Mouse (Mus musculus) kidney, postnatal 36 days (tissue): Measurements from ENCODE around the gene Ccer2.
A peak's percentile ranks its signal among the peaks of the same experiment; 100 is the strongest.

Experiments used
- DNase-seq, 2 experiments: peaks; one replicate each; pipeline ENCODE4 v3.0.0; 2021 to 2022; ENCODE audit warnings: mixed read lengths in 2 of 2

Gene Ccer2

DNA sequence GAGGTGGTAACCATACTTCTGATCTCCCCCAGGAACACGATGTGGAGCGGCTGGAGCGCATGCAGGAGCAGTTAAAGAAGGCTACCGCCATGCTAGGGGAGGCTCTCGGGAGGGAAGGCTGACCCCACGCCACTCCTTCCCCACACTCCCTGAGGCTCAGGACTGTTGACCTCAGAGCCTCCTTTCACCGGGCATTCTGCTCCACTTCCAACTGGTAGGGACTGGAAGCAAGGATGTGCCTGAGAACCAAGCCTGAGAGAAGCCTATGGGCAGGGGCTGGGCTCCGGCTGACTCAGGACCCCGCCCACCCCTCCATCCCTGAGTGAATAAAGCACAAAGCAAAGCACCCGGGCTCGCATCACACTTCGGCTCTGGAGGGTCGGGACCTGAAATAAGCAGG, 2.6 kb downstream of the Ccer2 start:
- no peak for DNase-seq

GRCm38 (mm10) chr7:28761907-28762306, 5.9 kb downstream of the Ccer2 start:
- DNase-seq, result peak; percentile 26 to 51

- DNase-seq, result no peak
Measured at GRCm38 (mm10) chr7:28765211-28765610, 9.2 kb downstream of the Ccer2 start.

GRCm38 (mm10) chr7:28766173-28766879, 10.4 kb downstream of the Ccer2 start, which contains the start of gene Sirt2:
Sirt2 (plus strand) TSS chr7:28766735.
- DNase-seq, result peak; percentile 97 to 99

GRCm38 (mm10) chr7:28766910-28767309, 10.9 kb downstream of the Ccer2 start:
- no peak for DNase-seq

DNA sequence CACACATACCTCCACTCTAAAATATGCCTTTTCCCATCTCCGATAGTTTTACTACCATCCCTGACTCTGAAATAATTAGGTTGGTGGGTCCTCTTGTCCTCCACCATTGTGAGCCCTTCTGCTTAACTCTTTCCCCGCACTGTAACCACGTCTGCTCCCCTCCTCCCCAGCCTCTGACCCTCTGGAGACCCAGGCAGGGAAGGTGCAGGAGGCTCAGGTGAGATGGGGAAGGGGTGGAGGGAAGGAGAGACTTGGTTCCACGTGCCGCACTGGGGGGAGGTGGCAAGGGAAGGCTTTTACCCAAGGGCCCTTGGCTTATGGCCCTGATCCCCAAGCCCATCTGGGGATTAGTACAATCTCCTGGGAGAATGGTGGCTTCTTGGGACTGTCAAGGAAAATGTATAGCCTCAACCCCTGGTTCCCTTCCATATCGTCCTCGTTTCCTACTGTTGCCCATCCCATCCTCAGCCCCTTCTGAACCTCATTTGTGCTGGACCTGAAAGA, 11.5 kb downstream of the Ccer2 start, which contains the start of gene Nfkbib:
TSS of gene Nfkbib (minus strand) at position 51 of the 504 bp plus-strand sequence.
- DNase-seq, result no peak

DNA sequence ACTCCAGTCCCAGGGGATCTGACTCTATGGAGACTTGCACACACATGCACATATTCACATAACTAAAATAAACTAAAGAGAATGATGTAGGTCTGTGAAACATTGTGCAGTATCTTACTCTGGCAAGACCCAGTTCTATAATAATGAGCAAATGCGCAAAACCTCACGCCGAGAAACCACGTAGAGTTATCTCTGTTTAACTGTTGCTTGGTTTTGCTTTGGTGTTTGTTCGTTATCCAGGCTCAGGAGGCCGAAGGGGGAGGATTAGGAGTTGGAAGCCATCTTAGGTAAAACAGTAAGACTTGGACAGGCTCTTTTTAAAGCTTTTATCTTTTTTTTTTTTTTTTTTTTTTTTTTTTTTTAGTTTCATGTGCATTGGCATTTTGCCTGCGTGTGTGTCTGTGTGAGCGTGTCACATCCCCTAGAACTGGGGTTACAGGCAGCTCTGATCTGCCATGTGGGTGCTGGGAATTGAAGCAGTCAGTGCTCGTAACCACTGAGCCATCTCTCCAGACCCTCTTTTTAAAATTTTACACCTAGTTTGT, 13.5 kb downstream of the Ccer2 start:
- no peak for DNase-seq

DNA sequence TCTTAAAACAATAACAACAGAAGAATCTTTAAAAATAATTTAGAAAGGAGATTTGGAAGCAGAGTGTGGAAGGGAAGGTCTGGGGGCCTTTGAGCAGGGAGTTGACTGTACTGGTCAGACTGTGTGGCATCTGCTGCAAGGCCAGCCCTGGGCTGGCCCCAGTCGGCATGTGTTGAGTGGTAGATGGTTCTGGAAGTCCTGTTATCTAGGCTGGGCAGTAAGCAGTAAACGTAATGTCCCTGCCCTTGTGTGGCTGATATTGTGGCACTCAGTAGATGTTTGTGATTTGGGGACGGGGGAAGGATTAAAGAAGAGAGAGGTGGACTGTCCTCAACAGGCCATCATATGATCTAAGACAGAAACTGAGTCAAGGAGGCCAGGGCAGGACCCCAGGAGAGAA, 14.3 kb downstream of the Ccer2 start:
- DNase-seq, result no peak

DNA sequence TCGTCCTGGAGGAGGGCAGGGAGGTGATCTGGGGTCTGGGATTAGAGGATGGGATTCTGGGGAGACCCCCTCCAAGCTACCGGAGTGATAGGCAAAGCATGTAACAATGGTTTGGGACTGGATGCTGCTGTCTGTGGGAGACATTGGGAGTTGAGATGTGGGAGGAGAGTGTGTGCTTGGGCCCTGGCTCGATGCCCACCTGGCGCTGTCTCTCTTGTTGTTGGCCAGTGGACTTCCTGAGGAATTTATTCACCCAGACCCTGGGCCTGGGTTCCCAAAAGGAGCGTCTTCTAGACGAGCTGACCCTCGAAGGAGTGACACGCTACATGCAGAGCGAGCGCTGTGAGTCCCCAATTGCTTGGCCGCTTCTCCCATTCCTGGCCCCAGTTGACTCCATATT, 15.9 kb downstream of the Ccer2 start:
- DNase-seq, result peak; percentile 27 to 58

- no peak for DNase-seq
Measured at GRCm38 (mm10) chr7:28773163-28773562, 17.2 kb downstream of the Ccer2 start.

DNA sequence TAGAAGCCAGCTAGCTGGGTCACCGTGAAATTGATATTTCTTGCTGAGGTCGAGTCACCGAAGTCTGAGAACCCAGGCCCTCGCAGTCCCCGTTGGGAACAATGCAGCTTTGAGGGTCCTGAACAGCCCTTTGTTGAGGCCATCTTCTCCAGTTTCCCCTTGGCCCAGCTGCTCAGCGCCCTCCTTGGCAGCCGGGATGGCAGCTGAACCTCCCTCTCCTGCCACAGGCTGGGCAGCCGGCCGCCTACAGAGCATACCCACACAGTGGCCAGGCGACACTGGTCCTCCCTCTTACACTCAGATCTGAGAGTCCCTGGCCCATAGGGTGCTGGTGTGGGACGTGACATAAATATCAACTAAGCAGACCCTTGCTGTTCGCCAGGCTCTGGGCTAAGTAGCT, 18.2 kb downstream of the Ccer2 start:
- no peak for DNase-seq

DNA sequence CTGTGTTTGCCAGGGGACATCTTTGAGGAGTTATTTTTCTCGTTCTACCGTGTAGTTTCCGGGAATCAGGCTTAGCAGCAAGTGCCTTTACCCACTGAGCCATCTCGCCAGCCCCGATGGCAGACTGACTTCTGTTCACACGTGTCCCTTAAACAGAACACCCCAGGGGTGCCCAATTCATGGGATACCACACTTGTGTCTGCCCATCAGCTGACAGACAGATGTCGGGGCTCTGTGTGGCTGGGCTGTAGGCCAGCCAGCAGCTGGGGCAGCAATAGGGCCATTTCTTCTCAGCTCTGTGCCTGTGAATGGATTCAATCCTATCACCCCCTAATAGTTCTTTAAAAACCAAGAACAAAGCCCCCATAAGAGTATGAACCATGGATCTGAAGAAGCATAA, 19.2 kb downstream of the Ccer2 start:
- DNase-seq, result no peak

DNA sequence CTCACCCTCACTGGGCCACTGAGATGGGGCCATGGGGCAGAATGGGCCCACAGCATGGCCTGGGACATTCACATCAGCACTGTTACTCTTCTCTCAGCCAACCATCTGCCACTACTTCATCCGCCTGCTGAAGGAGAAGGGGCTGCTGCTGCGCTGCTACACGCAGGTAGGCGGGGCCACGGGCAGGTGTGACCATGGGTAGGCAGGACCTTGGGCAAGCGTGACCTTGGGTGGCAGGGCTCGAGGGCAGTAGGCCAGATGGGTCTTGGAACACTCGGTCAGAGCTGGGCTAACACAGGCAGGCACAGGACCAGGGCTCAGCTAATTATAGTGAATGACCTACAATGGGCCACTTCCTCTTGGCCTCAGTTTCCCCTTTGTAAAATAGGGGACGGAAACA, 22.9 kb downstream of the Ccer2 start:
- DNase-seq, result no peak

DNA sequence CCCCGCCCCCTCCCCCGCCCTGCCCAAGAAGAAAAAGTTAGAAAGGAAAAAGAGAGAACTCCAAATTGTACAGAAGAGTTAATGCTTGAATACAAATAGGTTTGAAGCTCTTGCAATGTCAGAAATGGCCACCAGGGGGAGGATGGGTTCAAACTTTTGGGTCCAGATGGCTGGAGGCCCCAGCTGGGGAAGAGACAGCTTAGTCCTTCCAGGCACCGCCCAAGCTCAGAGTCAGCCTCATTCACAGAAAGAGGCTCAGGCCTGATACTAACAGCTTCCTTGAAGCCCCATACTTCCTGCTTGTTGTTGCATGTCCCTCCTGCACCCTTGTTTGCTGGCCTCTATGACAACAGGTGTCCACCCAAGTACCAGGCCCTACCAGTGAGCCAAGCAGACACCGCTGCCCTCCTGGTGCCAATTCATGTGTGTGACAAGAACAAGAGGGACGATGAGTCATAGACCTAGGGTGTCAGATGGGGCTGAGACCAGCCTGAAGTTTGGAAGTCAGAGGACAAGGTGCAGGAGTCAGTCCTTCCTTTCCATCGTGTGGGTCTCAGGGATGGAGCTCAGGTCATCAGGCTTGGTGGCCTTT, 24.2 kb downstream of the Ccer2 start:
- peak; percentile 83 to 94 for DNase-seq

- peak in 1 of 2 experiments; percentile 38 for DNase-seq
Measured at GRCm38 (mm10) chr7:28780857-28781256, 24.9 kb downstream of the Ccer2 start.

DNA sequence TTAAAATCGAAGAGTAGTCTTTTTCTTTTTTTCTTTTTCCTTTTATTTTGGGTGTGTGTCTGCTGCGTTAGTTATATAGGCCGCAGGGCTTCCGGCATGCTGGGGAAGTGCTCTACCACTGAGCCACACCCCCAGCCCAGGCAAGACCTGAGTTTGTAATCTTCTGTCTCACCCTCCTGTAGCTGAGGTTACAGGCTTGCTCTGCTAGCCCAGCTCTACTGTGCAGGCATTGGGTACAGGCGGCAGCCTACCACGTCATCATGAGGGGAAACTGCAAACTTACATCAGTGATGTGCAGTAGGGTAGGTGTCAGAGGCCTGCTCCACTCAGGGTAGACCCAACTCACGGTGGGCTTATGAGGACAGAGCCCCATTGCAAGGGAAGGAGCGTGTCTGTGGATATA, 25.3 kb downstream of the Ccer2 start:
- DNase-seq, result no peak

- DNase-seq, result no peak
Measured at GRCm38 (mm10) chr7:28785161-28785560, 29.2 kb downstream of the Ccer2 start.

GRCm38 (mm10) chr7:28787884-28788283, 31.9 kb downstream of the Ccer2 start:
- DNase-seq, result no peak

GRCm38 (mm10) chr7:28788307-28789195, 32.6 kb downstream of the Ccer2 start, which contains the start of gene Rinl:
Rinl (plus strand) TSS chr7:28788969.
- peak in 1 of 2 experiments; percentile 19 for DNase-seq

GRCm38 (mm10) chr7:28789235-28789634, 33.3 kb downstream of the Ccer2 start:
- DNase-seq, result no peak

DNA sequence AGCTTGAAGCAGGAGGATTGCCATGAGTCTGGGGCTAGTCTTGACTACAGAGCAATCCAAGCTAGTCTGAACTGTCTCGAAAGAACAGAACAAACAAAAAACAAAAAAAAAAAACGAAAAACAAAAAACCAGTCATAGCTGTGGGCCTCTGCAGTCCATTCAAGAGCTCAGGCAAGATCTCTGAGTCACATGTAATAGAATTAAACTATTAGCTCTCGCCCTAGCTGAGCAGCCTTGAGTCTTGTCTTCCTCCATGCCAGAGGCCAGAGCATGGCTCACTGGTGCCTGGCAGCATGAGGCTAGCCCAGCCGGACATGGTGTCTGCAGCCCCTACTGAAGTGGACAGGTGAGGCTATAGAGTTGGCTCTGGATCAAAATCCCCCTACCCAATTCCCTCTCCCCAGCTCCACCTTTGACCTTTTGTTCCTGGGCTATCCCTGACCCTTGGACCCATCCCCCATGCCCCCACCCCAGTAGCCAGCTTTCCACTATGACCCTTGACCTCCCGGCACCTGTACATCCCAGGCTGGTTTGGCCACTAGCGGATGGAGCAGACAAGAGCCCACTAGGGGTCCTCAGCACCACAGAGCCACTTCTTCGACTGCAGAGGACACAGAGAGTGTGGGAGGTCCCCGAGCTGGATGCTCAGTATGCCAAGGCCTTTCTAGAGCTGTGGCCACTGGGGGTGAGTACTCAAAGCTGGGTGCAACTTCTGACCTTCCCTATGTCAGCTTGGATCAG, 34.3 kb downstream of the Ccer2 start:
- peak; percentile 47 to 53 for DNase-seq

- DNase-seq, result no peak
Measured at GRCm38 (mm10) chr7:28791706-28792105, 35.7 kb downstream of the Ccer2 start.
